In the genomic region with DNA sequence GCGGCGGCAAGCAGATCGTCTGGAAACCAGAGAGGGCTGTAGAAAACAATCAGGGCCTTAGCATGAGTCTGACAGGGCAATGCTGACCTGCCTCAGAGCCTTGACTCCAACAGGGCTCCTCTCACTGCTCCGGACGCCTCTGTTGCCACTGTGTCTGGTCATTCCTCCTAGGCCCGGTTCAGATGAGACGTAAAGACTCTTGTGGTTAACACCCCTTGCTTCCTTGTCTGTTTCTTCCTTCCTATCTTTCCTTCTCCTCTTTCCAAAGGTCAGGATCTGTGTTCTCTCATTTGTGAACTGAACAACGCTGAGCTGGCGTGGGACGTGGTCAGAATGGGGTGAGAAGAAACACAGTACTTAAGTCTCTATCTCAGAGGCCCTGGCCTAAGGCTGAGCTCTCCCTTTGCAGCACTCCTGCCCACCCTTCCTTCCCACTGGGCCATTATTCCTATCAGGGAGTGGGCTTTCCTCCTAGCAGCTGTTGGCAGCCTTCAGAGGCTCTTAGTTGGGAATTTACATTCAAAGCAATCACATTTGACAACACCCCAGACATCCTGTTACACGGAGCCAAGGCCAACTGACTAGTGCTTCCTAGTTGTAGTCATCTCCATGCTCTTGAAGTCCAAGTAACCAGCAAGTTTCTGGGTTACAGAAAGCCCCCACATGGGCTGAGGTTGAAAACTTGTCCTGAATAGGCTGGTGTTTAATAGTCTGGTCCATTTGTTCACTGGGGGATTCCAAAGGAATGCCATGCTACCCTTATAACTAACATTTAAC, we compare ENCODE assay signal across 8 mouse cellular contexts. TPM values are rescaled to one million over a fixed set of nuclear protein-coding genes. Genes with fewer than 3 reads are reported as not detected.
A peak's percentile ranks its signal among the peaks of the same experiment; 100 is the strongest.
DNase-seq lines count a peak whose midpoint lies in the region; ATAC-seq and TF ChIP-seq lines count a peak whose summit lies in the region.

No protein-coding gene starts in this region.

- DNase-seq in kidney, postnatal 4 days = no peak
- no peak for DNase-seq in hindbrain, postnatal 0 days (ENCODE audit: low spot score)
- no peak for DNase-seq in spleen, postnatal 36 days (ENCODE audit: low spot score in 2 of 2)
- no peak for DNase-seq in frontal cortex, postnatal 10 days (ENCODE audit: low spot score in 2 of 2)
- no peak for DNase-seq in cerebellum, postnatal 25 days

- no peaks in the 10 kb centered on the region for H3K27me3 ChIP-seq in kidney, embryonic 16.5 days (ENCODE audit: insufficient read depth, low read length)
- no peaks in the 10 kb centered on the region for H3K27me3 ChIP-seq in embryonic facial prominence, embryonic 12.5 days
- no peaks in the 10 kb centered on the region for H3K27me3 ChIP-seq in hindbrain, postnatal 0 days (ENCODE audit: insufficient read depth, low read length)
- no peaks in the 10 kb centered on the region for H3K27me3 ChIP-seq in midbrain, embryonic 16.5 days (ENCODE audit: control insufficient read depth, insufficient read depth, low read depth, low read length)

- 77% methylated on average over 11 of the region's 11 CpGs for WGBS in kidney, embryonic 16.5 days
- 93% methylated on average over 11 of the region's 11 CpGs for WGBS in embryonic facial prominence, embryonic 12.5 days
- 91% methylated on average over 11 of the region's 11 CpGs for WGBS in hindbrain, postnatal 0 days
- 94% methylated on average over 11 of the region's 11 CpGs for WGBS in midbrain, embryonic 16.5 days

- peaks cover 3% of the 10 kb centered on the region; the same call in 1 of the 2 replicates for H3K9me3 ChIP-seq in kidney, embryonic 16.5 days (ENCODE audit: low read length)
- H3K9me3 ChIP-seq in embryonic facial prominence, embryonic 12.5 days = no peaks in the 10 kb centered on the region
- H3K9me3 ChIP-seq in hindbrain, postnatal 0 days (ENCODE audit: low read length) = no peaks in the 10 kb centered on the region
- H3K9me3 ChIP-seq in midbrain, embryonic 16.5 days (replicated peaks; ENCODE audit: control insufficient read depth, low read length, poor library complexity, severe bottlenecking) = no peaks in the 10 kb centered on the region

- H3K36me3 ChIP-seq in kidney, embryonic 16.5 days (ENCODE audit: insufficient read depth, low read length) = peaks cover 36% of the 10 kb centered on the region
- peaks cover 37% of the 10 kb centered on the region for H3K36me3 ChIP-seq in embryonic facial prominence, embryonic 12.5 days
- H3K36me3 ChIP-seq in hindbrain, postnatal 0 days (ENCODE audit: insufficient read depth, low read length) = no peaks in the 10 kb centered on the region
- H3K36me3 ChIP-seq in midbrain, embryonic 16.5 days (ENCODE audit: control insufficient read depth, insufficient read depth, low read length) = peaks cover 8% of the 10 kb centered on the region; the same call in 1 of the 2 replicates

- peak overlapping the region; percentile 78 for H3K4me3 ChIP-seq in kidney, embryonic 16.5 days (ENCODE audit: low read length)
- peak overlapping the region; percentile 87 for H3K4me3 ChIP-seq in embryonic facial prominence, embryonic 12.5 days
- H3K4me3 ChIP-seq in hindbrain, postnatal 0 days (ENCODE audit: low read length) = peak overlapping the region; percentile 76; the same call in 1 of the 2 replicates
- H3K4me3 ChIP-seq in midbrain, embryonic 16.5 days (ENCODE audit: low read depth, low read length) = peak overlapping the region; percentile 81; the same call in 1 of the 2 replicates

- H3K27ac ChIP-seq in kidney, embryonic 16.5 days (ENCODE audit: low read length) = no peak overlapping the region
- no peak overlapping the region for H3K27ac ChIP-seq in embryonic facial prominence, embryonic 12.5 days
- H3K27ac ChIP-seq in hindbrain, postnatal 0 days = no peak overlapping the region
- no peak overlapping the region for H3K27ac ChIP-seq in midbrain, embryonic 16.5 days (ENCODE audit: low read length)

- no peak for TF ChIP-seq CTCF in hindbrain, postnatal 0 days (IDR thresholded peaks at IDR 0.05; ENCODE audit: low read depth)

- no peak for ATAC-seq in kidney, embryonic 16.5 days (ENCODE audit: low FRiP score, low TSS enrichment)
- no peak for ATAC-seq in embryonic facial prominence, embryonic 12.5 days (ENCODE audit: insufficient number of reproducible peaks, insufficient read depth, low FRiP score, low TSS enrichment)
- ATAC-seq in hindbrain, postnatal 0 days = no peak
- ATAC-seq in midbrain, embryonic 16.5 days = no peak

- H3K4me1 ChIP-seq in kidney, embryonic 16.5 days (ENCODE audit: insufficient read depth, low read length) = peaks cover 21% of the 10 kb centered on the region
- H3K4me1 ChIP-seq in embryonic facial prominence, embryonic 12.5 days = peaks cover 9% of the 10 kb centered on the region
- peaks cover 8% of the 10 kb centered on the region; the same call in 1 of the 2 replicates for H3K4me1 ChIP-seq in hindbrain, postnatal 0 days (ENCODE audit: insufficient read depth, low read length)
- peaks cover 15% of the 10 kb centered on the region for H3K4me1 ChIP-seq in midbrain, embryonic 16.5 days (ENCODE audit: control insufficient read depth, insufficient read depth, low read length)

- peak overlapping the region; percentile 89; the same call in 1 of the 2 replicates for H3K9ac ChIP-seq in kidney, embryonic 16.5 days (replicated peaks; ENCODE audit: low read length)
- H3K9ac ChIP-seq in embryonic facial prominence, embryonic 12.5 days = no peak overlapping the region
- H3K9ac ChIP-seq in hindbrain, postnatal 0 days (replicated peaks; ENCODE audit: low read length) = peak overlapping the region; percentile 85; the same call in 1 of the 2 replicates
- no peak overlapping the region for H3K9ac ChIP-seq in midbrain, embryonic 16.5 days (ENCODE audit: low read depth, low read length)

- peak overlapping the region; percentile 72 for H3K4me2 ChIP-seq in kidney, embryonic 16.5 days (replicated peaks; ENCODE audit: low read depth, low read length)
- H3K4me2 ChIP-seq in embryonic facial prominence, embryonic 12.5 days (replicated peaks) = peak overlapping the region; percentile 68
- H3K4me2 ChIP-seq in hindbrain, postnatal 0 days (ENCODE audit: low read depth, low read length) = peak overlapping the region; percentile 94
- peak overlapping the region; percentile 78 for H3K4me2 ChIP-seq in midbrain, embryonic 16.5 days (ENCODE audit: low read length)

RNA-seq across cellular contexts. Expression of a gene that starts 1.5 kb away (rescaled TPM):
- 132 and 151 TPM in 2 replicates for polyA plus RNA-seq in kidney, embryonic 16.5 days (2015; fragmentation: Nextera tagmentation; extraction: Ambion mirVana)
- 77.9 and 85.1 TPM in 2 replicates for polyA plus RNA-seq in embryonic facial prominence, embryonic 12.5 days (2016; fragmentation: Nextera tagmentation; extraction: Ambion mirVana)
- total RNA-seq in hindbrain, postnatal 0 days (2014; rRNA removed) = 34.6 and 36.5 TPM in 2 replicates
- polyA plus RNA-seq in hindbrain, postnatal 0 days (2015; fragmentation: Nextera tagmentation; extraction: Ambion mirVana) = 40.4 and 41.0 TPM in 2 replicates
- 44.6 and 48.1 TPM in 2 replicates for polyA plus RNA-seq in midbrain, embryonic 16.5 days (2015; fragmentation: Nextera tagmentation; extraction: Ambion mirVana)

RNA-seq across cellular contexts. Expression of a gene that starts 18.4 kb away (rescaled TPM):
- polyA plus RNA-seq in kidney, embryonic 16.5 days (2015; fragmentation: Nextera tagmentation; extraction: Ambion mirVana) = 8.7 and 9.4 TPM in 2 replicates
- 4.8 and 5.8 TPM in 2 replicates for polyA plus RNA-seq in embryonic facial prominence, embryonic 12.5 days (2016; fragmentation: Nextera tagmentation; extraction: Ambion mirVana)
- total RNA-seq in hindbrain, postnatal 0 days (2014; rRNA removed) = 9.9 and 10.9 TPM in 2 replicates
- polyA plus RNA-seq in hindbrain, postnatal 0 days (2015; fragmentation: Nextera tagmentation; extraction: Ambion mirVana) = 9.0 and 13.3 TPM in 2 replicates
- 4.2 and 6.4 TPM in 2 replicates for polyA plus RNA-seq in midbrain, embryonic 16.5 days (2015; fragmentation: Nextera tagmentation; extraction: Ambion mirVana)

Comparison
In these comparisons a context has a peak if more than half of its experiments do, and no peak if none do; other contexts are left out.
1. H3K9ac ChIP-seq: peak in kidney, embryonic 16.5 days (single experiment) and hindbrain, postnatal 0 days (single experiment); none in embryonic facial prominence, embryonic 12.5 days (single experiment) and midbrain, embryonic 16.5 days (single experiment).
2. Peak in every context shown above with its lines, with median percentiles within 50 percentile points of each other: H3K4me2 ChIP-seq and H3K4me3 ChIP-seq.